Mouse (Mus musculus) liver, postnatal 0 days (tissue): ENCODE results near the gene Gps1.

Experiments used
- CTCF ChIP-seq: sonication (generic); IDR thresholded peaks from 2 replicates; pipeline ENCODE4 v1.5.1; 2016; ENCODE audit warnings: antibody characterized with exemption, low read depth
- EP300 ChIP-seq: IDR thresholded peaks from 2 replicates; pipeline ENCODE4 v1.6.1; 2016; ENCODE audit warnings: antibody characterized with exemption, low read depth, mild to moderate bottlenecking

DNA sequence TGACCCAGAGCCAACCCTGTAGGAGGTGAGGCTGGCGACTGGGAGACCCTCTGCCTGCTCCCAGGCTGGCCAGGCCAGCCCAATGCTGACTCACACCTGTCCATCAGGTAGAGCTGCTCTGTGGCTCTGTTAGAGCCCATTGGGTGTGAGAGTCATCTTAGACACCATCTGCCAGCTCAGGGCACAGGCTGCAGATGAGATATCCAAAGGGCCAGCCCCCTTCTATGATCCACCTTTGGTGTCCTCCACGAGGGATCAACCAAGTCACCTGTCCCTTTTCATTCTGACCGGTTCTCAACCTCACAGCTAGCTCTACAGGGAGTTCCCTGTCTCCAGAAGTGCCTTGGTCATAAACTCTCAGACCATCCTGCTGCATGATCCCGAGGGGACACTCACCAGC, 38.2 kb downstream of the Gps1 start:
- TF ChIP-seq CTCF = no peak
- TF ChIP-seq EP300 = no peak
